Mouse (Mus musculus): ENCODE measurements around the gene Slc38a3.

Slc38a3 gene

DNA sequence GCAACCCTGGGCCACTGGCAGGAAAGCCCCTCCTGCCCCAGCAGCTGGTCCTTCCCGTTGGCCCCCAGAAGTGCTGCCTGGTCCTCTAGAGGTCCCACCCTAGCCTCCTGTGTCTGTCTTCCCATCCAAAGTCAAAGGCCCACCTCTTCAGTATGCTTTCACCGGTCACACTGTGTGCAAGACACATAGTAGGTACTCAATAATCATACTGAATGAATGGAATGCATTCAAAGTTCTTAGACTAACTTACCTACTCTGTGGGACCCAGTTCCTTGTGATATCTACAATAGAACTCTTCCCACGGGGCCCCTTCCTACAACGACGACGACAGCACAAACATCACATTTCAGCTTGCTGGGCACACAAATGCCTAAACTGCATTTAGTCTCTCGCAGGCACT, 4.0 kb downstream of the Slc38a3 start:
- DNase-seq, result no peak

DNA sequence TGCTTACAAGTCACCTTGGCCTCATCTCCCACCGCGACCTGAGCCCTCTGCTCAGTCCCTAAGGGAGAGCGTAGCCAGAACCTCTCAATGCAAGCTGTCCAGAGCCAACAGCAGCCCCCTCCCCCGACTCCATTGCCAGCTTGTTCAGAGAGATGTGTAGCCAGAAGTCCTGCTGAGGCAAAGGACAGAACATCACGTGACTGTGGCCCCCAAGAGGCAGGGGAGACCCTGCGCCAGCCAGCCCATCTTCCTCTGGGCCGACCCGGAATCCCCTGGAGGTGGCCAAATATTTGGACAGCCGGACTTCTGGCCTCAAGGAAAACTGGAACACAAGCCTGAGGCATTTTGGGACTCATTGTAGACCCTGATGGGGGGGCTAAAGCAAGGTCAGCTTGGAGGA, 5.8 kb downstream of the Slc38a3 start:
- DNase-seq, result peak; percentile 43

GRCm38 (mm10) chr9:107662342-107662741, 7.0 kb downstream of the Slc38a3 start:
- no peak for DNase-seq

DNA sequence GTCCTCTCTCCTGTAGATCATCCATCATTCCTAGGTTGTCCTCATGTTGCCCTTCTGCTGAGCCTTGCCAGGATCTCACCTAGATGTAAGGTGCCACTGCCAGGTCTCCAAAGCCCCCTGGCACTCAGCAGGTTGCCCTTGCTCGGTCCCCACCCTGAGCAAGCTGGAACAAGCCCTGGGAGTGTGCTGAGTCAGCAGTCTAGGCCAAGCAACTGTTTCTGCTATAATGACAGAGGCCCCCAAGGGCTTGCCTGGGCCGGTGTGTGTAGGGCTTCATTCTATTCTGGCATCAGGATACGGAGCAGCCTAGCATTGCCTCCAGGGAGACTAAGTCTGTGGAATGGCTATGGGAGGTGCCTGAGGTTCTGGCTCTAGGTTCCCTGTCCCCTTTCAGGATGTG, 8.6 kb downstream of the Slc38a3 start:
- no peak for DNase-seq

- no peak for DNase-seq
Observed at GRCm38 (mm10) chr9:107659961-107660360, 9.4 kb downstream of the Slc38a3 start.

DNA sequence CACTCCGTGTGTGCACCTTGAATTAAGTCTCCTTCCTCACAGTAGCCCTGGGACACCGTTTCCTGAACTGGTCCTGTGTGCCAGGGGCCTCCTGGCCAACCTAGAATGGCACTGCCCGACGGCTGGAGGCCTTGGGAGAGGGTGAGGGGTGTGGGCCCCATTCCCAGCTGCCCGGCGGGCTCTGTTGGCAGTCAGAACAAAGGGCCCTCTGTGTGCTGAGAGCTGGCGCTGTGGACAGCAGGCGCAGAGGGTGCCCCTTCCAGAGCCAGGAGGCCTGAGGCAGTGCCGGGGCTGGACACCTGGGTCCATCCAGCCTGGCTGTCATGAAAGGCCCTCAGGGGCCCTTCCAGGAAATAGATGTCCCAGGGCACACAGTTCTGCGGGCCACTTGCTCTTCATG, 9.8 kb downstream of the Slc38a3 start:
- DNase-seq, result peak; percentile 62

DNA sequence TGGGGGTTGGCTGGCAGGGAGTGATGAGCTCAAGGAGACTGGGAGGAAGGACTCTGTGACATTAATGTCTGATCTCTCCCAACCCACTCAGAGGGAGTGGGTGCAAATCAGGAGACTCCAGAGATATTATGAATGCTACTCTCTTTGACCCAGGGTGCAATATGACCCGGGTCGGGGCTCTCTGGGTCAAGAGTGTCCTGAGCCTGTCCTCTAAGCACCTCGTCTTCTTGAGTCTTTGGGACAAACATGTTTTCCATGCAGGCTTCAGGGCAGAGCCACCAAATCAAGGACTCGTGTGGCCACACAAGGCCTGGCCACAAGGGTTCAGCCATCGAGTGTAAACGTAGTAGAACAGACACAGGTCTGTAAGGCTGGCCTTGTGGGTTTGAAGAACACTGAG, 11.2 kb downstream of the Slc38a3 start:
- no peak for DNase-seq

DNA sequence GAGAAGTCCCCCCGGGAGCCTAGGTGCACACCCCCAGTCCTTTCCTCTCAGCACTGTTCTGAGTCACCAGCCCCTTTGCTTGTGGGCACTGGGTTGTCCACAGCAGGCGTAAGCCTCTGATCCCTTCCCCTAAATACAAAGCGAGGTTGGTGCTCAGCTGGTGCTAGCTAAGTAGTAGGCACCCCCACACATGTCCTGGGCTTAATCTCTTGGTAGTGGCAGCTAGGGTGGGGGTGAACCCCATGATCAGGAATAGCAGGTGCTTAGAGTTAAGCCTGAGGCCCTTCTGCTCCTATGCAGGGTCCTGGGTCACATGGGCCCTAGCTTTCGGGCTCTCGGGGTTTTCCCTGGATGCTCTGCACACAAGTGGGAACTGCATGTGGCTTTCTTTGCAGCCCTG, 12.2 kb downstream of the Slc38a3 start:
- DNase-seq, result no peak

DNA sequence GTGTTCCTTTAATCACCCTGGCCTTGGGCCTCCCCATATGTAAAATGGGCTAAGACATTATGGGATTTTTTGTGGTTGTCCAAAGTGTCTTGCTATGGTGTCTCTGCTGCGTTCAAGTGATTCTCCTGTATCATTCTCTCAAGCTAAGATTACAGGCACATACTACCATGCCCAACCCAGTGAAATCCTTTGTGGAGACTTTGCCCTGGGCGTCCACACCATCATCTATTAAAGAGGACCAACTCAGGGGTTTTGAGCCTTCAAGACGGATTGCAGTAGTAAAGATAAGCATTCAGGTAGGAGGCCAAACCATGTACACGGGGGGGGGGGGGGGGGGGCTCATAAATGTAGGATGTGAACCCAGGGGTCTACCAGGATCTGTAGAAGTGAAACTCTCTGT, 14.7 kb downstream of the Slc38a3 start:
- no peak for DNase-seq

DNA sequence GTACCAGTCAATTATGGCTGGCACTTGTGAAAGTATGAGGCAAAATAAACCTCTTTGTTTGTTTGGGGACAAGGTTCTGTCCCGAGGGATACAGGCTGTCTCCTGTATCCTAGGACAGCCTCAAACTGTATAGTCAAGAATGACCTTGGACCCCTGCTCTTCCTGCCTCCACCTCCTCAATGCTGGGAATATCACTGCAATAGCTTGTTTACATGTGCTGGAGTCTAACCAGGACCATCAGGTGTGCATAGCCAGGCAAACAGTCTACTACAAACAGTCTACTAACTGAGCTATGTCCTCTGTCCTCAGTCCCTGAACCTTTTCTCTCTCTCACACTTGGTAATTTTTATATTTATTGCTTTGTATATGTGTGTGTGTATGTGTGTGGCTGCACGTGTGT, 15.9 kb downstream of the Slc38a3 start:
- DNase-seq, result no peak

- DNase-seq, result no peak
Observed at GRCm38 (mm10) chr9:107650708-107651481, 18.4 kb downstream of the Slc38a3 start.

DNA sequence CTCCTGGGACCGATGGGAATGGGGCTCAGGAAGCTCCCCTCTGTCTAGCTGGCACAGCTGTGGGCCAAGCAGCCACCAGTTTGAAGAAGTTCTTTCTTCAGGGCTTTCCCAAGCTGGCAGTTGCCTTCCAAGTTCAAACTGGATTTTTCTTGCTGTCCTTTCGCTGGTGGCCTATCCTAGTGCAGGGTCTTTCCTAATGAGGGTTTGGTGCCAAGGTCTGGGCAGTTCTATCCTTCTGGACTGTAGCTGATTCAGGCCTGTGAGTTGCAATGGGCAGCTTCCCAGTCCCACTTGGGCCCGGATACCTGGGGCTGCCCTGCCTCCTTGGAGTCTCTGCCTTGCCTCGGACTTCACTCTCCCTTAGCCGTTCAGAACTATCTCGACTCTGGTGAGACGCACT, 19.1 kb downstream of the Slc38a3 start:
- no peak for DNase-seq

- DNase-seq, result no peak
Observed at GRCm38 (mm10) chr9:107648767-107649166, 20.6 kb downstream of the Slc38a3 start.

- DNase-seq, result no peak
Observed at GRCm38 (mm10) chr9:107646975-107647374, 22.4 kb downstream of the Slc38a3 start.

GRCm38 (mm10) chr9:107645577-107645976, 23.8 kb downstream of the Slc38a3 start:
- DNase-seq, result peak; percentile 74

DNA sequence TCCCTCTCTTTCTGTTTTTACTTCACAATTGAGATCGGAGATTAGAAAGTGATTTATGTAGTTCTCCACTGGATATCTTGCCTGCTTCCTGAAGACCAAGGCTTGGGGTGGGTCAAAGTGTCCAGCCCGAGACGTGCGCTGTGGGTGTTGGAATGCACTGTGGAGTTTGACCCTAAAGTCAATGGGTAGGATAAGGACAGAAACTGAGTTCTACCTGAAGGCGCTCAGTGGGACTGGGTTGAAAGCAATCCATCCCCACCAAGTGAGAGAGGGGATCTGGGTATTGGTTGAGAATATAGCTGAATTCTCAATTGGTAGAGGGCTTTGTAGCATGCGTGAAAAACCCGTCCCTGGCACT, 24.2 kb downstream of the Slc38a3 start:
- DNase-seq, result no peak

- peak; percentile 92 for DNase-seq
Observed at GRCm38 (mm10) chr9:107644495-107645152, 24.7 kb downstream of the Slc38a3 start.

DNA sequence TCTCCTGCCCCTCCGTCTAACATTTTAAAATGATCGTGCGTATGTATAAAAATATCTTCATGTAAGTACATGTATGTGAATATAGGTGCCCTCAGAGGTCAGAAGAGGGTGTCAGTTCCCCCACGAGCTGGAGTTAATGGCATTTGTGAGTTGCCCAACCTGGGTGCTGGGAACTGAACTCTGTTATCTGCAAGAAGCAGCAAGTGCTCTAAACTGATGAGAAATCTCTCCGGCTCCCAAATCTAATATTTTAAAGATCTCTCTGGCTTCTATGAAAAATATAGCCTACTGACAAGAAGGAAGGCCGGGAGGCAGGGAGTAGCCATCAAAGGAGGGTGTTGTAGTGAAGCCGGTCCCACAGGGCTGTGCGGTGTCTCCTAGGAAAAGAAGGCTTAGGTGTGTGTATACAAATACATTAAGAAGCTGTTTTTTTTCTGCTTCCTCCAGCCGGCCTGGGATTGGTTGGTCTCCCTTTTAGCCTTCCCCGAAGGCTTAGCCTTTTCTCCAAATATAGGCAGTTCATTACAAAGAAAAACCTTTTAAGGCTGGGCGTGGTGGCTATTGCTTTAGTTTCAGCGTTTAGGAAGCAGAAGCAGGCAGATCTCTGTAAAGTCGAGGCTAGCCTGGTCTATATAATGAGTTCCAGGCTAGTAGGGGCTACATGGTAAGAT, 25.7 kb downstream of the Slc38a3 start:
- no peak for DNase-seq

GRCm38 (mm10) chr9:107641666-107642065, 27.7 kb downstream of the Slc38a3 start:
- no peak for DNase-seq

GRCm38 (mm10) chr9:107640257-107640772, 29.0 kb downstream of the Slc38a3 start:
- DNase-seq, result no peak

- DNase-seq, result peak; percentile 42
Observed at GRCm38 (mm10) chr9:107637070-107637469, 32.3 kb downstream of the Slc38a3 start.

DNA sequence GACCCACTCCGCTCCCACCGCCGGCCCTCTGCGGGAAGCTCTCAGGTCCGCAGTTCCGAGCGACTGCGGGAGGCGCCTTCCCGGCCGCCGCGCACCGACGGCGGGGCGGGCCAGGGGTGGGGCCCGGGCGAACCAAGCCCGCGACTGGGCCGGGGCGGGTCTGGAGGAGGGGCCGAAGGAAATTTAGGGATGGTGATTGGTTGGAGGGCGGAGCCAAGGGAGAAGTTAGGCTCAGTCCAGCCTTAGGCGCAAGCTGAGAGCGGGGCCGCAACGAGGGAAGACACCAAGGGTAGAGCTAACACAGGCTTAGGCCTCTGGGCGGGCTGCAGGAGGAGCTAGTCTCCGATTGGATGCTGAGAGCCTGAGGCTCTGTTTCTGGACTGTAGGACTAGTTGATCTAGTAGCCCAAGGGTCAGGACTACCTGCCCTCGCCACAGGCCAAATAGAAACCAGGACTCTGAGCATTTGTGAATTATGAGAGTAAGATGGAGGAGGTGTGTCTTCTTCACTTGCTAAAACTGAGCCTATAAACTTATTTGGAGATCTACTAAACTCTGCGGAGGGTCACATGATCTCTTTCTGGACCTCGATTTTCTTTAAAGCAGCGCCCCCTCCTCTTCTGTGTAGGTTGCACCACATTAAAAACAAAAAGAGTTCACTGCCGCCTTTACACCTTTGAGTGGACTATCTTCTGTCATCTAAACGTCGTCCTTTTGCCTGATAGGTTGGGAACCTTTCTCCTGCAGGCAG, 33.9 kb downstream of the Slc38a3 start, which contains the start of gene Gnai2:
TSS of gene Gnai2 (minus strand) at position 89 of the 750 bp plus-strand sequence.
- DNase-seq, result peak; percentile 97

Data from cerebellum, adult 9-11 months (tissue).